Mouse (Mus musculus): ENCODE data around the gene Ripor2. TPM values are rescaled to one million over a fixed set of nuclear protein-coding genes. Genes with fewer than 3 reads are reported as not detected.
A peak's percentile ranks its signal among the peaks of the same experiment; 100 is the strongest.

Ripor2 gene
- polyA plus RNA-seq, 1 experiment: 6.0 TPM

DNA sequence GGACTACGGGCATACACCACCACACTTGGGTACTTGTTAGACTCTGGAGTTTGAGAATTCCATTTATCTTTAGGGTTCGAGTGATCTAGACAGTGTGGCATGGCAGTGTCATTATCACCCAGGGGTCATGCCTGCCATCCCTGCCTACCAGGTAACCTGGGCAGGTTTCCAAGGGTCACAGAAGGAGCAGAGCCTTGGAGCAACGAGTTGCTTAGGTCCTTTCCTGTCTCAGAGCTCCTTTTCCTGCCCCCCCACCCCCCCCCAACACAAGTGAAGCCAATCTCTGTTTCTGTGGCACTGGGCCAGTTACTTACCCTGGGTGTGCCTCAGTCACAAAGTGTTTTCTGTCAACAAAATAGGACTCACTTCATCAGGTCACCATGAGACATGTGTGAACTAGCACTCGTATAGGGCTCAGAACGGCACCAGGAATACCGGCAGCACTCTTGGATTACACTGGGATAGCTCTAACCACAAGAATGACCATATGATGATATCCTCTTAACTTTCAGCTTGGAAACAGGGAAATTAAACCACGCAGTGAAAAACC is 130.7 kb downstream of the Ripor2 start:
- Histone ChIP-seq H3K27ac (ENCODE audit: insufficient read depth, low read length) (no peak overlapping the region), H3K4me1 (ENCODE audit: control insufficient read depth, insufficient read depth, low read length) (no peaks in the 10 kb centered on the region), H3K4me3 (ENCODE audit: insufficient read depth, low read length) (no peak overlapping the region)
- no peak for TF ChIP-seq CTCF (IDR thresholded peaks at IDR 0.05; ENCODE audit: borderline replicate concordance, insufficient read depth, low read length)
- no peak for TF ChIP-seq POLR2A (IDR thresholded peaks at IDR 0.05; ENCODE audit: low read depth, low read length)

DNA sequence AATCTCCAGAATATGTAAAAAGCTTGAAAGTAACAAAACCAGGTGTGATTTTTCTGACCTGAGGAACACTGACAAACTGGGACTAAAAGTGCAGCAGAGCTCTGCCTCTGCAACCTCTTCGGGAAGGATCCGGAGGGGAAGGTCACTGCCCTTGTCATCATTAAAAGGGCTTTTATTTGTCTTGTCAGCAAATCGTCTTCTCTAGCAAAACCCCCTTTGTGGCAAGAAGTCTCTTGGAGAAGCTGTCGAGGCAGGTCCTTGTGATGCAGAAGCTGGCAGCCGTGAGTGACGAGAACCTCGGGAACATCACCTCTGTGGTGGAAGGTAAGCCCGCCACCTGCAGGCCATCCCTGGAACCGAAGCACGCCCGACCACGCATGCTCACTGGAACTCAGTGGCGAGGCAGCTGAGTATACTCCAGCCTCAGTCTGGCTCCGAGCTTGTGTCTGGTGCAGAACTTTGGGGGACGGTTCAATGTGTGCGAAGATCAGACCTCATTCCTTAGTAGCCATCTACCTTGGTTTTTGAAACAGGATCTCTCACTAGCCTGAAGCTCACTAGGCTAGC is 131.5 kb downstream of the Ripor2 start:
- H3K4me3 ChIP-seq (ENCODE audit: insufficient read depth, low read length): no peak overlapping the region

GRCm38 (mm10) chr13:24714360-24714885 is 132.4 kb downstream of the Ripor2 start:
- no peak for TF ChIP-seq POLR2A (IDR thresholded peaks at IDR 0.05; ENCODE audit: low read depth, low read length)
- no peak for TF ChIP-seq CTCF (IDR thresholded peaks at IDR 0.05; ENCODE audit: borderline replicate concordance, insufficient read depth, low read length)
- Histone ChIP-seq H3K4me3 (ENCODE audit: insufficient read depth, low read length) (no peak overlapping the region), H3K27ac (ENCODE audit: insufficient read depth, low read length) (no peak overlapping the region), H3K4me1 (ENCODE audit: control insufficient read depth, insufficient read depth, low read length) (no peaks in the 10 kb centered on the region)

More for the DNA sequence above, 131.5 kb downstream of the Ripor2 start:
- H3K27ac ChIP-seq (ENCODE audit: insufficient read depth, low read length): no peak overlapping the region
- no peak for TF ChIP-seq POLR2A (IDR thresholded peaks at IDR 0.05; ENCODE audit: low read depth, low read length)
- TF ChIP-seq CTCF (IDR thresholded peaks at IDR 0.05; ENCODE audit: borderline replicate concordance, insufficient read depth, low read length): peak; percentile 99
- H3K4me1 ChIP-seq (ENCODE audit: control insufficient read depth, insufficient read depth, low read length): no peaks in the 10 kb centered on the region

DNA sequence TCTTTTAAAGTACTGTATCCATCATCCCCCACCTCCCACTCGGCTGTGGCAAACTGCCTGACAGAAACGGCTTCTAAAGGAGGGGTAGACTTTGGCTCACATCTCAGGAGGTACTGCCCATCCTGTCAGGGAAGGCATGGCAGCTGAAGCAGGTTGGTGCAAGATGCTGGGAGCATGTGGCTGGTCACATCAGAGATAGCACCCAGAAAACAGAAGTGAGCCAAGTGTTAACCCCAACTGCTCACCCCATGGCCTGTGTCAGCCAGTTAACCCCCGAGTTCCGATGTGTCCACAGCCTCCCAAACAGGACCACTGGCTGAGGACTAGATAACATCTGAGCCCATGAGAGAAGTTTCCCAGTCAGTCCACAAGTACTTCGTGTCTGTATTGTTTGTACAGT is 133.6 kb downstream of the Ripor2 start:
- Histone ChIP-seq H3K4me3 (ENCODE audit: insufficient read depth, low read length) (no peak overlapping the region), H3K4me1 (ENCODE audit: control insufficient read depth, insufficient read depth, low read length) (no peaks in the 10 kb centered on the region), H3K27ac (ENCODE audit: insufficient read depth, low read length) (no peak overlapping the region)
- TF ChIP-seq POLR2A (IDR thresholded peaks at IDR 0.05; ENCODE audit: low read depth, low read length) (no peak), CTCF (IDR thresholded peaks at IDR 0.05; ENCODE audit: borderline replicate concordance, insufficient read depth, low read length) (no peak)

GRCm38 (mm10) chr13:24716441-24716840 is 134.5 kb downstream of the Ripor2 start:
- no peaks in the 10 kb centered on the region for H3K4me1 ChIP-seq (ENCODE audit: control insufficient read depth, insufficient read depth, low read length)
- no peak overlapping the region for H3K4me3 ChIP-seq (ENCODE audit: insufficient read depth, low read length)
- no peak overlapping the region for H3K27ac ChIP-seq (ENCODE audit: insufficient read depth, low read length)
- TF ChIP-seq CTCF (IDR thresholded peaks at IDR 0.05; ENCODE audit: borderline replicate concordance, insufficient read depth, low read length): no peak
- no peak for TF ChIP-seq POLR2A (IDR thresholded peaks at IDR 0.05; ENCODE audit: low read depth, low read length)

DNA sequence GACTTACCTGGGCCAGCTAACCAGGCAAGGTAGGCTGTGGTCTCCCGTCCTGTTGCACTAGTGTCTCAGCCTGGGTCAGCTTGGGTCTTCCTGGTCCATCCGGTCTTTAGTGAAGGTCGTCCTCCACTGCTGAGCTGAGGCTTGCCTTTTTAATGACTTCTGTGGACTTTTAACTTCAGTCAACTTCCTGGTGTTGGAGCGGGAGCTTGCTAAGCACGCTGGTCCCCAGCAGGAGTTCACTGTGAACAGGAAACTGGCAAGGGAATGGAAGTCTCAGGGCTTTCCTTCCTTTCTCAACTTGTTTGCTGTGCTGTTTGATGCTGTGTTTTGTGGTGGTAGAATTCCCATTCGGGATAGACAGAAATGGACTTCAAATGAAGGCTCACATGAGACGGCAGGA is 135.7 kb downstream of the Ripor2 start:
- no peak overlapping the region for H3K27ac ChIP-seq (ENCODE audit: insufficient read depth, low read length)
- TF ChIP-seq CTCF (IDR thresholded peaks at IDR 0.05; ENCODE audit: borderline replicate concordance, insufficient read depth, low read length) (no peak), POLR2A (IDR thresholded peaks at IDR 0.05; ENCODE audit: low read depth, low read length) (no peak)
- H3K4me3 ChIP-seq (ENCODE audit: insufficient read depth, low read length): no peak overlapping the region
- H3K4me1 ChIP-seq (ENCODE audit: control insufficient read depth, insufficient read depth, low read length): no peaks in the 10 kb centered on the region

- Histone ChIP-seq H3K4me3 (ENCODE audit: insufficient read depth, low read length) (no peak overlapping the region), H3K4me1 (ENCODE audit: control insufficient read depth, insufficient read depth, low read length) (no peaks in the 10 kb centered on the region), H3K27ac (ENCODE audit: insufficient read depth, low read length) (no peak overlapping the region)
- no peak for TF ChIP-seq CTCF (IDR thresholded peaks at IDR 0.05; ENCODE audit: borderline replicate concordance, insufficient read depth, low read length)
- no peak for TF ChIP-seq POLR2A (IDR thresholded peaks at IDR 0.05; ENCODE audit: low read depth, low read length)
These were observed 139.5 kb downstream of the Ripor2 start for GRCm38 (mm10) chr13:24721502-24721901.

DNA sequence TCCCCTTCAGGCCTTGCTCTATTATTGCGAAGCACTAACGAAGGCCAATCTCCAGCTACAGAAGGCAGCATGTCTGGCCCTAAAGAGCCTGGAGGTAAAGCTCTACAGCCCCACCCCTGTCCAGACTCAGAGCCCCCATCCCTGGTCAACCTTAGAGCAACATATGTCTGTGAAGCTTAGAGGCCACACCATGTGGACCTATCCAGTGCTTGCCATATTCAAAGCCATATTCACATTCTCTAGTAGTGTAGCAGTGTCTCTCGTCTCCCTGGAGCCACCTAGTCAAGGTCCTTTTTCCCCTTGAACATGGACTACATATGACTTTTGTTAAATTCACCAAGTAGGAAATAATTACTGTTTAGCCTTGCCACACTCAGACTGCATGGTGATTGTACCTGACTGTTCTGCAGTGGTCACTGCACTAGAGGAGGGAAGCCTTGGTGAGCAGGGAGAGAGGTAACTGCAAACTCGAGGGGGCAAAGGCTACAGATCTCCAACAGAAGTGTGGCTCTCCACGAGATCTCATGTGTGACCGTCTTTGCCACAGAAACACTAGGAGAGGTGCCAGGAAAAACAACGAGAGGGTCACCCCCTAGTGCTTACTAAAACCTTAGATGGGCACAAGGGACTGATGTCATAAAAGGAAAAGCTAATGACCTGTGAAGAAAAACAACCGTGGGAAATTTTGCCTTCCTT is 141.9 kb downstream of the Ripor2 start:
- H3K4me3 ChIP-seq (ENCODE audit: insufficient read depth, low read length): no peak overlapping the region
- no peak for TF ChIP-seq CTCF (IDR thresholded peaks at IDR 0.05; ENCODE audit: borderline replicate concordance, insufficient read depth, low read length)
- no peak for TF ChIP-seq POLR2A (IDR thresholded peaks at IDR 0.05; ENCODE audit: low read depth, low read length)
- H3K27ac ChIP-seq (ENCODE audit: insufficient read depth, low read length): no peak overlapping the region
- no peaks in the 10 kb centered on the region for H3K4me1 ChIP-seq (ENCODE audit: control insufficient read depth, insufficient read depth, low read length)

GRCm38 (mm10) chr13:24724395-24724759 is 142.4 kb downstream of the Ripor2 start:
- no peak for TF ChIP-seq CTCF (IDR thresholded peaks at IDR 0.05; ENCODE audit: borderline replicate concordance, insufficient read depth, low read length)
- no peak for TF ChIP-seq POLR2A (IDR thresholded peaks at IDR 0.05; ENCODE audit: low read depth, low read length)
- H3K4me3 ChIP-seq (ENCODE audit: insufficient read depth, low read length): no peak overlapping the region
- no peaks in the 10 kb centered on the region for H3K4me1 ChIP-seq (ENCODE audit: control insufficient read depth, insufficient read depth, low read length)
- no peak overlapping the region for H3K27ac ChIP-seq (ENCODE audit: insufficient read depth, low read length)

GRCm38 (mm10) chr13:24729128-24729527 is 147.1 kb downstream of the Ripor2 start:
- TF ChIP-seq POLR2A (IDR thresholded peaks at IDR 0.05; ENCODE audit: low read depth, low read length): no peak
- no peak for TF ChIP-seq CTCF (IDR thresholded peaks at IDR 0.05; ENCODE audit: borderline replicate concordance, insufficient read depth, low read length)
- Histone ChIP-seq H3K4me3 (ENCODE audit: insufficient read depth, low read length) (no peak overlapping the region), H3K27ac (ENCODE audit: insufficient read depth, low read length) (no peak overlapping the region), H3K4me1 (ENCODE audit: control insufficient read depth, insufficient read depth, low read length) (no peaks in the 10 kb centered on the region)

Measured in embryonic fibroblast, embryonic 13.5 days (primary cell).